Mouse (Mus musculus) CD4-positive, CD25-positive, alpha-beta regulatory T cell, adult 9 weeks (primary cell): ENCODE measurements around the gene Med18. TPM values are rescaled to one million over a fixed set of nuclear protein-coding genes. Genes with fewer than 3 reads are reported as not detected.

Experiments
- polyA plus RNA-seq: library from polyadenylated mRNA; unstranded; fragments of 100-300 nt; shearing (Covaris generic); gene quantifications from one replicate; pipeline ENCODE4 v1.2.1, GENCODE M21; 2017

Med18 gene
- polyA plus RNA-seq = 30.4 TPM

GRCm38 (mm10) chr4:132463430-132464254 lies at the start of gene Med18:
Med18 (minus strand) TSS chr4:132463921.

GRCm38 (mm10) chr4:132510352-132510798 lies 46.7 kb upstream of the Med18 start, which contains the start of gene Sesn2:
Sesn2 (minus strand) TSS chr4:132510501.

GRCm38 (mm10) chr4:132421923-132422782 lies 41.6 kb downstream of the Med18 start, which contains the start of gene Phactr4:
Phactr4 (minus strand) TSS chr4:132422489.

Other genes starting within 250 kb of the Med18 start
- 6.7 TPM for gene Gmeb1, start 202.3 kb downstream of the Med18 start, polyA plus RNA-seq
- gene Taf12, start 189.5 kb downstream of the Med18 start, polyA plus RNA-seq = 89.7 TPM
- gene Rab42, start 160.5 kb downstream of the Med18 start, polyA plus RNA-seq = 0.74 TPM
- 35.4 TPM for gene Trnau1ap, start 134.4 kb downstream of the Med18 start, polyA plus RNA-seq
- gene Rcc1, start 110.3 kb downstream of the Med18 start, polyA plus RNA-seq = 32.7 TPM
- 4.5 TPM for gene Phactr4, start 41.4 kb downstream of the Med18 start, polyA plus RNA-seq
- 9.8 TPM for gene Sesn2, start 46.6 kb upstream of the Med18 start, polyA plus RNA-seq
- gene Atpif1, start 69.7 kb upstream of the Med18 start, polyA plus RNA-seq = 231 TPM
- gene Dnajc8, start 71.6 kb upstream of the Med18 start, polyA plus RNA-seq = 253 TPM
- 0.58 TPM for gene Ptafr, start 100.1 kb upstream of the Med18 start, polyA plus RNA-seq
- 40.7 TPM for gene Eya3, start 175.1 kb upstream of the Med18 start, polyA plus RNA-seq